Mouse (Mus musculus): ENCODE measurements around the gene Mlxip.

DNA sequence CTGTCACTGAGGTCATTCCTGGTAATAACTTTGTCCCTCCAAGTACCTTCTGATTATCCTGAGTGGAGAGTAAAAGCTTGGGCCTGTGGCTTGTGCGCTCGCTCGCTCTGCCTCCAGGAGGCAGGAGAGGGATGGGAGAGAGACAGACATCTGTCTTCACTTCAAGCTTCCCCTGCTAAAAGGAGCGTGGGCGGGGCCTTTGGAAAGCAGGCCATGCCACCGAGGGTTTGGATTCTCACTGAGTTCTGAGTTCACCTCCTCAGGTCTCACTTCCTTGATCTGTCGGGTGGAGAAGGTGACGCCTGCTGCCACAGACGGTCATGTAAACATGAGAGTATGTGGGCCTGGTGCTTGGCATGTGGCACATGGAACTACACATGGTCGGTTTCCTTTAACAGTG, 44.2 kb upstream of the Mlxip start:
- no peak for TF ChIP-seq CTCF (IDR thresholded peaks at IDR 0.05; ENCODE audit: borderline replicate concordance, insufficient read depth, low read length)
- no peak for TF ChIP-seq POLR2A (IDR thresholded peaks at IDR 0.05; ENCODE audit: low read depth, low read length)
